Mouse (Mus musculus): Measurements from ENCODE around the gene Olfr551. TPM values are rescaled to one million over a fixed set of nuclear protein-coding genes. Genes with fewer than 3 reads are reported as not detected.
A peak's percentile ranks its signal among the peaks of the same experiment; 100 is the strongest.

Olfr551 gene
- polyA plus RNA-seq, 1 experiment from 2014 or later = not detected

DNA sequence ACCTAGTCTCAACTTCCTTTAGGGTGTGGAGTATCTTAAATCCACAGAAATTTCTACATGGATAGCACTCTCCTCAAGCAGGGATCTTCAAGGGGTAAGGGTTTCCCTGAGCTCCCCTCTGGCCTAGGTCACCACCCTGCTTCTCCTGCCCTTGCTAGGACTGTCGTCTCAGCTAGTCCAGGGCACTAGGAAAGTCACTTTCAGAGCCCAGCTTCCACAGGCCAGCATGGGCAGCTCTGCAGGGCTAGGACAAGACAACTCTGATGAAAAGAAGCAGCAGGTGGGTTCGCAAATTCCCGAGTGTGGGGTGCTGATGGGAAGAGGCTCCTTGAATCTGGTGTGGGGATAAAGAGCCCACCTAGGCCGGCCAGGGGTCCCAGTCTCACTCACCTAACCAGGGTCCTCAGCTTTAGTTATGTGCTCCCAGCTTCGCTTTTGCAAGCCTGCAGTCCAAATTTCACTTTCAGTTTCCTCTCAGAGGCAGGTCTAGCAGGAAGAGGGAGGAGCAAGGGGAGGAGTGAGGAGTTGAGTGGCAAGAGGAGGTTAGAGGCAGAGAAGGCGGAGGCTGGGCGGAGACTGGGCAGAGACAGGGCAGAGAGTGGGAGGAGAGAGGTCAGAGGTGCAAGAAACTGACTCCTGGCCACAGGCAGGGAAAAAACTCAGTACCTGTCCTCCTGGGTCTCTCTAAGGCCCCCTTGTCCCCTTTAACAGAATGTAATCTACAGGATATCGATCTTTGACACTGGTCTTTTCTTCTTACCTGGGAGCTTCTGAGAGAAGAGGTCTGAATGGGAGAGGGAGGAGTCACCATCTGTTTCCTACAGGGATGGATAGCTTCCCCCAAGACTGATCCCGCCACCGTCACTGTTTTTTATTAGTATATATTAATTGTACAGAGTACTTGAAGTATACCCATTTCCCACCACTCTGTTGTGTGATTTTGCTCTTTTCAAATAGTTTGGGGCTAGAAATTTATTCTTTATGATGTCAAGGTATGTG, 26.4 kb downstream of the Olfr551 start, which contains the start of gene Trim21:
Gene Trim21 (minus strand): TSS at position 488 of the 999 bp plus-strand sequence.
- no peaks in the 10 kb centered on the region for H3K27me3 ChIP-seq (replicated peaks; ENCODE audit: insufficient read depth, low read length)
- ATAC-seq = peak; percentile 100
- peak within 1 kb of the TSS; percentile 67 for H3K4me2 ChIP-seq (replicated peaks; ENCODE audit: low read depth, low read length)
- WGBS = 13% methylated on average over 10 of the region's 10 CpGs
- peaks cover 13% of the 10 kb centered on the region; the same call in 1 of the 2 replicates for H3K36me3 ChIP-seq (ENCODE audit: insufficient read depth, low read length)
- DNase-seq (ENCODE audit: low spot score) = peak; percentile 97
- no peaks in the 10 kb centered on the region for H3K9me3 ChIP-seq (ENCODE audit: low read length)
- no peaks in the 10 kb centered on the region; the same call in none of the 2 replicates for H3K4me1 ChIP-seq (ENCODE audit: insufficient read depth, low read depth, low read length)
- H3K27ac ChIP-seq (ENCODE audit: low read length) = peak within 1 kb of the TSS; percentile 60; the same call in 1 of the 2 replicates
- H3K9ac ChIP-seq (replicated peaks; ENCODE audit: low read depth) = peak within 1 kb of the TSS; percentile 59
- TF ChIP-seq CTCF (IDR thresholded peaks at IDR 0.05) = no peak
- TF ChIP-seq EP300 (IDR thresholded peaks at IDR 0.05) = no peak
- H3K4me3 ChIP-seq (ENCODE audit: low read depth, low read length) = peak within 1 kb of the TSS; percentile 65

GRCm38 (mm10) chr7:102553279-102553678, 38.4 kb downstream of the Olfr551 start:
- ATAC-seq = no peak
- Histone ChIP-seq H3K9me3 (ENCODE audit: low read length) (no peaks in the 10 kb centered on the region), H3K9ac (replicated peaks; ENCODE audit: low read depth) (no peak overlapping the region), H3K27me3 (replicated peaks; ENCODE audit: insufficient read depth, low read length) (no peaks in the 10 kb centered on the region), H3K4me3 (ENCODE audit: low read depth, low read length) (no peak overlapping the region), H3K4me2 (replicated peaks; ENCODE audit: low read depth, low read length) (no peak overlapping the region), H3K4me1 (ENCODE audit: insufficient read depth, low read depth, low read length) (no peaks in the 10 kb centered on the region), H3K27ac (ENCODE audit: low read length) (no peak overlapping the region), H3K36me3 (ENCODE audit: insufficient read depth, low read length) (no peaks in the 10 kb centered on the region)
- no peak for TF ChIP-seq EP300 (IDR thresholded peaks at IDR 0.05)
- TF ChIP-seq CTCF (IDR thresholded peaks at IDR 0.05) = no peak
- no peak for DNase-seq (ENCODE audit: low spot score)
- WGBS = 72% methylated on average over 3 of the region's 3 CpGs

DNA sequence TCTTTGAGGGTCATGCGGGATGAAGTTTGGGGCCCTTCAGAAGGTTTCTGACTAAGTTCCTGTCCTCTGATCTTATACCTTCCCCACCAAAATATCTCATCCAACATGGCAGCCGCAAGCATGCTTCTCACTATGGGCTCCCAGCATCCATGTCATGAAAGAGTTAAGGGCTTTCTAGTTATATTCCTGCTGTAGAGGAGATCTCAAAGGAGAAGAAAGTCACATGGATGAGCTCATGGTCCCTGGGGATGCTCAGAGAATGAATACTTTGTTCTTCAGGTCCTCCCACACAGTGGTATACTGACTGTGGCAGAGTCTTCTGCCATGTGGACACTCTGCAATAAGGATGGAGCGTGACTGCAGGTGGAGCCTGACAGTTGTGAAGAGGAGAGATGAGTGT, 42.1 kb downstream of the Olfr551 start, which contains the start of gene Olfr549:
Gene Olfr549 (plus strand): TSS at position 301 of the 400 bp plus-strand sequence.
- TF ChIP-seq EP300 (IDR thresholded peaks at IDR 0.05) (no peak), CTCF (IDR thresholded peaks at IDR 0.05) (no peak)
- H3K27me3 ChIP-seq (replicated peaks; ENCODE audit: insufficient read depth, low read length) = no peaks in the 10 kb centered on the region
- H3K9me3 ChIP-seq (ENCODE audit: low read length) = no peaks in the 10 kb centered on the region
- H3K4me3 ChIP-seq (ENCODE audit: low read depth, low read length) = no peak within 1 kb of the TSS
- no peak for ATAC-seq
- H3K4me1 ChIP-seq (ENCODE audit: insufficient read depth, low read depth, low read length) = no peaks in the 10 kb centered on the region
- no peak within 1 kb of the TSS for H3K9ac ChIP-seq (replicated peaks; ENCODE audit: low read depth)
- H3K36me3 ChIP-seq (ENCODE audit: insufficient read depth, low read length) = no peaks in the 10 kb centered on the region
- 82% methylated on average over 3 of the region's 3 CpGs for WGBS
- no peak within 1 kb of the TSS for H3K27ac ChIP-seq (ENCODE audit: low read length)
- H3K4me2 ChIP-seq (replicated peaks; ENCODE audit: low read depth, low read length) = no peak within 1 kb of the TSS
- no peak for DNase-seq (ENCODE audit: low spot score)

DNA sequence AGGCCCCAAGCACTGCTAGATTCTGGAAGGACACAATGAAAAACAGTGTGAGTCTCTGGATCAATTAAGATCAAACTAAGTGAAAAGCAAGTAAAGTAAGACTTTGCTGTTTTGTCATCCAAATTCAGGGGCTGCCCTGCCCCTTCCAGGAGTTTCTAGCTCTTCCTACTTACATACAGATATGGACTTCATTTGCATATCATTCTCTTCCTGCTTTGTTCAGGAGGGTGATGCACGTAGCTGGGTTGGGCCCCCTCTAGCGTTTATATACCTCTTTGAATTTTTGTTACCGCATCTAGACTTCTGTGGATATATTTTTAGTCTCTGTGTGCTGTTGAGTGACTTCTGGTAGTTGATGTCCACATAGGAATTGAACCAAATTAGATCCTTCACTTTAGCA, 50.4 kb downstream of the Olfr551 start:
- H3K4me3 ChIP-seq (ENCODE audit: low read depth, low read length) = no peak overlapping the region
- H3K27ac ChIP-seq (ENCODE audit: low read length) = no peak overlapping the region
- H3K36me3 ChIP-seq (ENCODE audit: insufficient read depth, low read length) = no peaks in the 10 kb centered on the region
- H3K4me2 ChIP-seq (replicated peaks; ENCODE audit: low read depth, low read length) = no peak overlapping the region
- ATAC-seq = no peak
- H3K4me1 ChIP-seq (ENCODE audit: insufficient read depth, low read depth, low read length) = no peaks in the 10 kb centered on the region
- H3K9ac ChIP-seq (replicated peaks; ENCODE audit: low read depth) = no peak overlapping the region
- no peaks in the 10 kb centered on the region for H3K9me3 ChIP-seq (ENCODE audit: low read length)
- WGBS = 38% methylated on average over 3 of the region's 3 CpGs
- H3K27me3 ChIP-seq (replicated peaks; ENCODE audit: insufficient read depth, low read length) = no peaks in the 10 kb centered on the region
- TF ChIP-seq EP300 (IDR thresholded peaks at IDR 0.05) = no peak
- TF ChIP-seq CTCF (IDR thresholded peaks at IDR 0.05) = no peak
- DNase-seq (ENCODE audit: low spot score) = no peak

- DNase-seq (ENCODE audit: low spot score) (no peak), ATAC-seq (no peak)
- Histone ChIP-seq H3K27me3 (replicated peaks; ENCODE audit: insufficient read depth, low read length) (no peaks in the 10 kb centered on the region), H3K9ac (replicated peaks; ENCODE audit: low read depth) (no peak within 1 kb of the TSS), H3K4me3 (ENCODE audit: low read depth, low read length) (no peak within 1 kb of the TSS), H3K36me3 (ENCODE audit: insufficient read depth, low read length) (no peaks in the 10 kb centered on the region), H3K4me2 (replicated peaks; ENCODE audit: low read depth, low read length) (no peak within 1 kb of the TSS), H3K4me1 (ENCODE audit: insufficient read depth, low read depth, low read length) (no peaks in the 10 kb centered on the region), H3K9me3 (ENCODE audit: low read length) (no peaks in the 10 kb centered on the region), H3K27ac (ENCODE audit: low read length) (no peak within 1 kb of the TSS)
- WGBS = 81% methylated on average over 2 of the region's 2 CpGs
- TF ChIP-seq CTCF (IDR thresholded peaks at IDR 0.05) (no peak), EP300 (IDR thresholded peaks at IDR 0.05) (no peak)
These were observed 51.1 kb downstream of the Olfr551 start, which contains the start of gene Olfr548-ps1 for GRCm38 (mm10) chr7:102540596-102540995. Gene Olfr548-ps1 (plus strand): TSS chr7:102540896.

- Histone ChIP-seq H3K4me1 (ENCODE audit: insufficient read depth, low read depth, low read length) (no peaks in the 10 kb centered on the region), H3K27me3 (replicated peaks; ENCODE audit: insufficient read depth, low read length) (no peaks in the 10 kb centered on the region), H3K4me3 (ENCODE audit: low read depth, low read length) (no peak within 1 kb of the TSS), H3K9me3 (ENCODE audit: low read length) (no peaks in the 10 kb centered on the region), H3K27ac (ENCODE audit: low read length) (no peak within 1 kb of the TSS), H3K4me2 (replicated peaks; ENCODE audit: low read depth, low read length) (no peak within 1 kb of the TSS), H3K9ac (replicated peaks; ENCODE audit: low read depth) (no peak within 1 kb of the TSS), H3K36me3 (ENCODE audit: insufficient read depth, low read length) (no peaks in the 10 kb centered on the region)
- 71% methylated on average over 1 of the region's 1 CpGs for WGBS
- ATAC-seq = no peak
- TF ChIP-seq EP300 (IDR thresholded peaks at IDR 0.05) = no peak
- TF ChIP-seq CTCF (IDR thresholded peaks at IDR 0.05) = no peak
- DNase-seq (ENCODE audit: low spot score) = no peak
These were observed 57.2 kb downstream of the Olfr551 start, which contains the start of gene Olfr547 for GRCm38 (mm10) chr7:102534449-102534848. Gene Olfr547 (plus strand): TSS chr7:102534749.

Other genes with a start within 250 kb of the Olfr551 start
- gene Rrm1, start 150.2 kb downstream of the Olfr551 start, polyA plus RNA-seq (2015; fragmentation: Nextera tagmentation; extraction: Ambion mirVana) = 20.7 and 25.2 TPM in 2 replicates
- gene Olfr543, start 110.2 kb downstream of the Olfr551 start, polyA plus RNA-seq (2015; fragmentation: Nextera tagmentation; extraction: Ambion mirVana) = not detected in 2 replicates
- not detected in 2 replicates for gene Olfr544, start 103.6 kb downstream of the Olfr551 start, polyA plus RNA-seq (2015; fragmentation: Nextera tagmentation; extraction: Ambion mirVana)
- not detected in 2 replicates for gene Olfr545, start 92.3 kb downstream of the Olfr551 start, polyA plus RNA-seq (2015; fragmentation: Nextera tagmentation; extraction: Ambion mirVana)
- gene Olfr547, start 57.1 kb downstream of the Olfr551 start, polyA plus RNA-seq (2015; fragmentation: Nextera tagmentation; extraction: Ambion mirVana) = not detected in 2 replicates
- not detected in 2 replicates for gene Olfr548-ps1, start 51.0 kb downstream of the Olfr551 start, polyA plus RNA-seq (2015; fragmentation: Nextera tagmentation; extraction: Ambion mirVana)
- not detected in 2 replicates for gene Olfr549, start 42.0 kb downstream of the Olfr551 start, polyA plus RNA-seq (2015; fragmentation: Nextera tagmentation; extraction: Ambion mirVana)
- 0.76 and 0.80 TPM in 2 replicates for gene Trim21, start 26.4 kb downstream of the Olfr551 start, polyA plus RNA-seq (2015; fragmentation: Nextera tagmentation; extraction: Ambion mirVana)
- 0.21 TPM in 2 replicates for gene Olfr550, start 20.4 kb downstream of the Olfr551 start, polyA plus RNA-seq (2015; fragmentation: Nextera tagmentation; extraction: Ambion mirVana)
- not detected in 2 replicates for gene Olfr552, start 5.9 kb upstream of the Olfr551 start, polyA plus RNA-seq (2015; fragmentation: Nextera tagmentation; extraction: Ambion mirVana)
- gene Olfr553, start 26.3 kb upstream of the Olfr551 start, polyA plus RNA-seq (2015; fragmentation: Nextera tagmentation; extraction: Ambion mirVana) = not detected in 2 replicates
- not detected in 2 replicates for gene Olfr554, start 46.5 kb upstream of the Olfr551 start, polyA plus RNA-seq (2015; fragmentation: Nextera tagmentation; extraction: Ambion mirVana)
- not detected in 2 replicates for gene Olfr555, start 66.9 kb upstream of the Olfr551 start, polyA plus RNA-seq (2015; fragmentation: Nextera tagmentation; extraction: Ambion mirVana)
- gene Olfr556, start 73.0 kb upstream of the Olfr551 start, polyA plus RNA-seq (2015; fragmentation: Nextera tagmentation; extraction: Ambion mirVana) = not detected in 2 replicates
- gene Trim68, start 95.4 kb upstream of the Olfr551 start, polyA plus RNA-seq (2015; fragmentation: Nextera tagmentation; extraction: Ambion mirVana) = 11.6 and 13.2 TPM in 2 replicates
- not detected in 2 replicates for gene Olfr557, start 104.0 kb upstream of the Olfr551 start, polyA plus RNA-seq (2015; fragmentation: Nextera tagmentation; extraction: Ambion mirVana)
- 0.13 and 0.16 TPM in 2 replicates for gene Olfr558, start 110.3 kb upstream of the Olfr551 start, polyA plus RNA-seq (2015; fragmentation: Nextera tagmentation; extraction: Ambion mirVana)
- gene Olfr33, start 127.2 kb upstream of the Olfr551 start, polyA plus RNA-seq (2015; fragmentation: Nextera tagmentation; extraction: Ambion mirVana) = not detected in 2 replicates
- gene Olfr559, start 135.6 kb upstream of the Olfr551 start, polyA plus RNA-seq (2015; fragmentation: Nextera tagmentation; extraction: Ambion mirVana) = not detected in 2 replicates
- gene Olfr560, start 167.5 kb upstream of the Olfr551 start, polyA plus RNA-seq (2015; fragmentation: Nextera tagmentation; extraction: Ambion mirVana) = not detected in 2 replicates
- gene Olfr78, start 167.6 kb upstream of the Olfr551 start, polyA plus RNA-seq (2015; fragmentation: Nextera tagmentation; extraction: Ambion mirVana) = 0.04 and 0.12 TPM in 2 replicates
- gene Olfr561, start 179.3 kb upstream of the Olfr551 start, polyA plus RNA-seq (2015; fragmentation: Nextera tagmentation; extraction: Ambion mirVana) = not detected in 2 replicates
- not detected in 2 replicates for gene Olfr564, start 211.6 kb upstream of the Olfr551 start, polyA plus RNA-seq (2015; fragmentation: Nextera tagmentation; extraction: Ambion mirVana)

All from lung, postnatal 0 days (tissue).